Mouse (Mus musculus) embryo, embryonic 9.5 days (tissue): Measurements from ENCODE around the gene Pcyt2.

Source experiments
- DNase-seq: peaks from one replicate; pipeline ENCODE4 v3.0.0-alpha.2; 2017; ENCODE audit errors: extremely low spot score

Pcyt2 gene

DNA sequence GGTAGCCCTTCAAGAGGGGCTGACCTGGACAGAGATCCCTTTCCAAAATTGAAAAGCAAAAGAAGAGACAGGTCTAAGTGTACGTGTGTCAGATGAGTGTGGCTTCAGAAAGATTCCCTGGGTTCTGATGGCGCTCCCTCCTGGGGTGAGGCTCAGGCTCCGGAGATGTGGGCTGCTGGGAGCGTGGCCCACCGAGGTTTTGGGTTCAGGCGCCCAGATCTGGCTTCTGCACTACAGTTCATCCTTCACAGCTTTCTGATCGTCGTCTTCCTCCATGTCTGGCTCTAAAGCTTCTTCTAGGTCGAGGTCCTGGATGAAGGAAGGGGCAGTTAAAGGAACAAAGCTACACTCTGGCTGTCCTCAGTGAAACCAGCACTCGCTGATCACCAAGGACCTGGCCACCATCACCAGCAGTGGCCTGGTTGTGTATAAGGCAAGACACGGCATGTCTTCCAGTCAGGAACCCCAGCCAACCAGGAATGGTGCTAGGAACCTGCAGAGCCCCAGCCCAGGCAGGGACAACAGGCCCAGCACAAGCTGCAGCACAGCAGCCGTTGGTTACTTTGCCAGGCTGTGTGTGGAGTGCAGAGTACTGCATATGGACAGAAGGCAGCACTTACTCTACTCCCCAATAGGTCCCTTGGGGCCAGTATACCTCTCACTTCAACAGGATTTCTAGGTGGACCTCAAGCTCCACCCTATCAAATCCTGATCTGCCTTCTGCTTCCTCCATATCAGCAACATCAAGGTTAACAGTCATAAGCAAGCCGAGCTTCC is 56.6 kb downstream of the Pcyt2 start:
- DNase-seq, result no peak
